Mouse (Mus musculus): Measurements from ENCODE around the gene Ugt1a2. TPM values are rescaled to one million over a fixed set of nuclear protein-coding genes. Genes with fewer than 3 reads are reported as not detected.
"Not testable (repeated sequence)": the region's sequence is repeated elsewhere in the genome, so short reads cannot be mapped to it uniquely, and the experiment has no call there.

Gene Ugt1a2
- 0.25 TPM in 1 of 2 replicates, not detected in the other for total RNA-seq (2017)

GRCm38 (mm10) chr1:88200456-88200855 is at the start of gene Ugt1a2:
TSS of gene Ugt1a2 (plus strand) at chr1:88200601.
- ATAC-seq (replicated peaks in 1 of 2; ENCODE audit: insufficient read depth in 1 of 2, low FRiP score in 2 of 2, low TSS enrichment in 1 of 2, low read depth in 1 of 2, poor library complexity in 2 of 2, severe bottlenecking in 2 of 2) = no peak

GRCm38 (mm10) chr1:88158430-88158829 is 42.0 kb upstream of the Ugt1a2 start:
- no peak for ATAC-seq (replicated peaks in 1 of 2; ENCODE audit: insufficient read depth in 1 of 2, low FRiP score in 2 of 2, low TSS enrichment in 1 of 2, low read depth in 1 of 2, poor library complexity in 2 of 2, severe bottlenecking in 2 of 2)

- ATAC-seq (replicated peaks in 1 of 2; ENCODE audit: insufficient read depth in 1 of 2, low FRiP score in 2 of 2, low TSS enrichment in 1 of 2, low read depth in 1 of 2, poor library complexity in 2 of 2, severe bottlenecking in 2 of 2) = no peak
Measured at GRCm38 (mm10) chr1:88165711-88166110, 34.7 kb upstream of the Ugt1a2 start, which contains the start of gene Ugt1a5. TSS of gene Ugt1a5 (plus strand) at chr1:88166012.

- ATAC-seq (replicated peaks in 1 of 2; ENCODE audit: insufficient read depth in 1 of 2, low FRiP score in 2 of 2, low TSS enrichment in 1 of 2, low read depth in 1 of 2, poor library complexity in 2 of 2, severe bottlenecking in 2 of 2) = not testable (repeated sequence)
Measured at GRCm38 (mm10) chr1:88172190-88172589, 28.2 kb upstream of the Ugt1a2 start.

GRCm38 (mm10) chr1:88179657-88180056 is 20.7 kb upstream of the Ugt1a2 start:
- ATAC-seq (replicated peaks in 1 of 2; ENCODE audit: insufficient read depth in 1 of 2, low FRiP score in 2 of 2, low TSS enrichment in 1 of 2, low read depth in 1 of 2, poor library complexity in 2 of 2, severe bottlenecking in 2 of 2) = no peak

- ATAC-seq (replicated peaks in 1 of 2; ENCODE audit: insufficient read depth in 1 of 2, low FRiP score in 2 of 2, low TSS enrichment in 1 of 2, low read depth in 1 of 2, poor library complexity in 2 of 2, severe bottlenecking in 2 of 2) = no peak
Measured at GRCm38 (mm10) chr1:88186325-88186935, 14.0 kb upstream of the Ugt1a2 start.

- ATAC-seq (replicated peaks in 1 of 2; ENCODE audit: insufficient read depth in 1 of 2, low FRiP score in 2 of 2, low TSS enrichment in 1 of 2, low read depth in 1 of 2, poor library complexity in 2 of 2, severe bottlenecking in 2 of 2) = no peak
Measured at GRCm38 (mm10) chr1:88192136-88192535, 8.3 kb upstream of the Ugt1a2 start.

GRCm38 (mm10) chr1:88195687-88196086 is 4.7 kb upstream of the Ugt1a2 start:
- no peak for ATAC-seq (replicated peaks in 1 of 2; ENCODE audit: insufficient read depth in 1 of 2, low FRiP score in 2 of 2, low TSS enrichment in 1 of 2, low read depth in 1 of 2, poor library complexity in 2 of 2, severe bottlenecking in 2 of 2)

- ATAC-seq (replicated peaks in 1 of 2; ENCODE audit: insufficient read depth in 1 of 2, low FRiP score in 2 of 2, low TSS enrichment in 1 of 2, low read depth in 1 of 2, poor library complexity in 2 of 2, severe bottlenecking in 2 of 2) = no peak
Measured at GRCm38 (mm10) chr1:88197443-88197842, 3.0 kb upstream of the Ugt1a2 start.

- no peak for ATAC-seq (replicated peaks in 1 of 2; ENCODE audit: insufficient read depth in 1 of 2, low FRiP score in 2 of 2, low TSS enrichment in 1 of 2, low read depth in 1 of 2, poor library complexity in 2 of 2, severe bottlenecking in 2 of 2)
Measured at GRCm38 (mm10) chr1:88199996-88200395, 405 bp upstream of the Ugt1a2 start.

GRCm38 (mm10) chr1:88205294-88205922 is 5.0 kb downstream of the Ugt1a2 start, which contains the start of gene Dnajb3:
TSS of gene Dnajb3 (minus strand) at chr1:88205782.
- peak; percentile 65 to 80 for ATAC-seq (replicated peaks in 1 of 2; ENCODE audit: insufficient read depth in 1 of 2, low FRiP score in 2 of 2, low TSS enrichment in 1 of 2, low read depth in 1 of 2, poor library complexity in 2 of 2, severe bottlenecking in 2 of 2)

GRCm38 (mm10) chr1:88206843-88207479 is 6.6 kb downstream of the Ugt1a2 start:
- ATAC-seq (replicated peaks in 1 of 2; ENCODE audit: insufficient read depth in 1 of 2, low FRiP score in 2 of 2, low TSS enrichment in 1 of 2, low read depth in 1 of 2, poor library complexity in 2 of 2, severe bottlenecking in 2 of 2) = no peak; a peak in 1 of 4 replicates

GRCm38 (mm10) chr1:88211812-88212211 is 11.4 kb downstream of the Ugt1a2 start, which contains the start of gene Ugt1a1:
TSS of gene Ugt1a1 (plus strand) at chr1:88211959.
- ATAC-seq (replicated peaks in 1 of 2; ENCODE audit: insufficient read depth in 1 of 2, low FRiP score in 2 of 2, low TSS enrichment in 1 of 2, low read depth in 1 of 2, poor library complexity in 2 of 2, severe bottlenecking in 2 of 2) = no peak

- no peak for ATAC-seq (replicated peaks in 1 of 2; ENCODE audit: insufficient read depth in 1 of 2, low FRiP score in 2 of 2, low TSS enrichment in 1 of 2, low read depth in 1 of 2, poor library complexity in 2 of 2, severe bottlenecking in 2 of 2)
Measured at GRCm38 (mm10) chr1:88212341-88213045, 12.1 kb downstream of the Ugt1a2 start.

GRCm38 (mm10) chr1:88213061-88213460 is 12.7 kb downstream of the Ugt1a2 start:
- ATAC-seq (replicated peaks in 1 of 2; ENCODE audit: insufficient read depth in 1 of 2, low FRiP score in 2 of 2, low TSS enrichment in 1 of 2, low read depth in 1 of 2, poor library complexity in 2 of 2, severe bottlenecking in 2 of 2) = no peak

GRCm38 (mm10) chr1:88213766-88214461 is 13.5 kb downstream of the Ugt1a2 start:
- peak in 1 of 2 experiments; percentile 7; a peak in 1 of 4 replicates for ATAC-seq (replicated peaks in 1 of 2; ENCODE audit: insufficient read depth in 1 of 2, low FRiP score in 2 of 2, low TSS enrichment in 1 of 2, low read depth in 1 of 2, poor library complexity in 2 of 2, severe bottlenecking in 2 of 2)

GRCm38 (mm10) chr1:88214462-88214952 is 14.1 kb downstream of the Ugt1a2 start:
- peak in 1 of 2 experiments; percentile 1; a peak in 1 of 4 replicates for ATAC-seq (replicated peaks in 1 of 2; ENCODE audit: insufficient read depth in 1 of 2, low FRiP score in 2 of 2, low TSS enrichment in 1 of 2, low read depth in 1 of 2, poor library complexity in 2 of 2, severe bottlenecking in 2 of 2)

All from hematopoietic stem cell, adult 5-6 weeks (primary cell).